Mouse (Mus musculus): ENCODE measurements around the gene Ssc4d.

GRCm38 (mm10) chr5:135929685-135930424 is 44.5 kb downstream of the Ssc4d start:
- TF ChIP-seq CTCF (IDR thresholded peaks at IDR 0.05; ENCODE audit: low read depth, low read length) (no peak), POLR2AphosphoS5 (IDR thresholded peaks at IDR 0.05; ENCODE audit: insufficient replicate concordance, low read depth, low read length) (no peak), TAL1 (conservative IDR thresholded peaks at IDR 0.05; ENCODE audit: low read depth, low read length) (no peak)
